Mouse (Mus musculus): ENCODE data around the gene Gm45062.
"Not testable (repeated sequence)": the region's sequence is repeated elsewhere in the genome, so short reads cannot be mapped to it uniquely, and the experiment has no call there.

Gm45062 gene

GRCm38 (mm10) chr6:8316201-8316600 lies 57.0 kb downstream of the Gm45062 start:
- DNase-seq (ENCODE audit: low read depth), result peak; percentile 28

- no peak for DNase-seq (ENCODE audit: low read depth)
These were observed 60.3 kb downstream of the Gm45062 start for GRCm38 (mm10) chr6:8319591-8319990.

GRCm38 (mm10) chr6:8331496-8331895 lies 72.2 kb downstream of the Gm45062 start:
- not testable (repeated sequence) for DNase-seq (ENCODE audit: low read depth)

- no peak for DNase-seq (ENCODE audit: low read depth)
These were observed 74.1 kb downstream of the Gm45062 start for GRCm38 (mm10) chr6:8333380-8333779.

- DNase-seq (ENCODE audit: low read depth), result no peak
These were observed 77.5 kb downstream of the Gm45062 start for GRCm38 (mm10) chr6:8336487-8337390.

- DNase-seq (ENCODE audit: low read depth), result no peak
These were observed 80.2 kb downstream of the Gm45062 start for GRCm38 (mm10) chr6:8339453-8339852.

- DNase-seq (ENCODE audit: low read depth), result no peak
These were observed 84.0 kb downstream of the Gm45062 start for GRCm38 (mm10) chr6:8343271-8343670.

GRCm38 (mm10) chr6:8345219-8345856 lies 86.1 kb downstream of the Gm45062 start:
- DNase-seq (ENCODE audit: low read depth), result peak; percentile 85

GRCm38 (mm10) chr6:8347154-8347553 lies 87.9 kb downstream of the Gm45062 start:
- no peak for DNase-seq (ENCODE audit: low read depth)

- no peak for DNase-seq (ENCODE audit: low read depth)
These were observed 89.1 kb downstream of the Gm45062 start for GRCm38 (mm10) chr6:8348344-8348743.

- no peak for DNase-seq (ENCODE audit: low read depth)
These were observed 89.9 kb downstream of the Gm45062 start for GRCm38 (mm10) chr6:8349060-8349670.

GRCm38 (mm10) chr6:8351507-8351906 lies 92.3 kb downstream of the Gm45062 start:
- no peak for DNase-seq (ENCODE audit: low read depth)

GRCm38 (mm10) chr6:8352533-8353168 lies 93.4 kb downstream of the Gm45062 start:
- DNase-seq (ENCODE audit: low read depth), result no peak

- no peak for DNase-seq (ENCODE audit: low read depth)
These were observed 94.2 kb downstream of the Gm45062 start for GRCm38 (mm10) chr6:8353461-8353860.

GRCm38 (mm10) chr6:8354846-8355245 lies 95.6 kb downstream of the Gm45062 start:
- no peak for DNase-seq (ENCODE audit: low read depth)

- DNase-seq (ENCODE audit: low read depth), result no peak
These were observed 99.0 kb downstream of the Gm45062 start for GRCm38 (mm10) chr6:8358232-8358631.

- no peak for DNase-seq (ENCODE audit: low read depth)
These were observed 99.5 kb downstream of the Gm45062 start for GRCm38 (mm10) chr6:8358782-8359181.

- DNase-seq (ENCODE audit: low read depth), result no peak
These were observed 101.6 kb downstream of the Gm45062 start for GRCm38 (mm10) chr6:8360805-8361204.

- DNase-seq (ENCODE audit: low read depth), result no peak
These were observed 104.9 kb downstream of the Gm45062 start for GRCm38 (mm10) chr6:8364033-8364756.

GRCm38 (mm10) chr6:8364757-8365150 lies 105.5 kb downstream of the Gm45062 start:
- DNase-seq (ENCODE audit: low read depth), result no peak

- DNase-seq (ENCODE audit: low read depth), result no peak
These were observed 108.4 kb downstream of the Gm45062 start for GRCm38 (mm10) chr6:8367675-8368074.

Data from c-Kit-positive CD71-positive TER-119-negative erythroid progenitor cells, embryonic 14.5 days (primary cell).